Mouse (Mus musculus): ENCODE results near the gene Rgs6.

Gene Rgs6

GRCm38 (mm10) chr12:82647876-82648275 lies 59.8 kb downstream of the Rgs6 start:
- DNase-seq (ENCODE audit: low spot score in 2 of 2), result no peak

- DNase-seq (ENCODE audit: low spot score in 2 of 2), result peak in 1 of 2 experiments; percentile 12
Measured at GRCm38 (mm10) chr12:82649991-82650390, 61.9 kb downstream of the Rgs6 start.

- DNase-seq (ENCODE audit: low spot score in 2 of 2), result peak; percentile 47 to 79
Measured at GRCm38 (mm10) chr12:82664598-82664997, 76.5 kb downstream of the Rgs6 start.

- no peak for DNase-seq (ENCODE audit: low spot score in 2 of 2)
Measured at GRCm38 (mm10) chr12:82667441-82667840, 79.3 kb downstream of the Rgs6 start.

GRCm38 (mm10) chr12:82670201-82670737 lies 82.2 kb downstream of the Rgs6 start:
- peak in 1 of 2 experiments; percentile 36 for DNase-seq (ENCODE audit: low spot score in 2 of 2)

- DNase-seq (ENCODE audit: low spot score in 2 of 2), result no peak
Measured at GRCm38 (mm10) chr12:82671591-82671990, 83.5 kb downstream of the Rgs6 start.

- DNase-seq (ENCODE audit: low spot score in 2 of 2), result no peak
Measured at GRCm38 (mm10) chr12:82675137-82675536, 87.0 kb downstream of the Rgs6 start.

GRCm38 (mm10) chr12:82687015-82687414 lies 98.9 kb downstream of the Rgs6 start:
- peak in 1 of 2 experiments; percentile 40 for DNase-seq (ENCODE audit: low spot score in 2 of 2)

- DNase-seq (ENCODE audit: low spot score in 2 of 2), result no peak
Measured at GRCm38 (mm10) chr12:82698886-82699527, 110.9 kb downstream of the Rgs6 start.

- DNase-seq (ENCODE audit: low spot score in 2 of 2), result peak in 1 of 2 experiments; percentile 12
Measured at GRCm38 (mm10) chr12:82699528-82699905, 111.4 kb downstream of the Rgs6 start.

GRCm38 (mm10) chr12:82700241-82700640 lies 112.1 kb downstream of the Rgs6 start:
- DNase-seq (ENCODE audit: low spot score in 2 of 2), result no peak

- DNase-seq (ENCODE audit: low spot score in 2 of 2), result peak in 1 of 2 experiments; percentile 42
Measured at GRCm38 (mm10) chr12:82700840-82701239, 112.7 kb downstream of the Rgs6 start.

- DNase-seq (ENCODE audit: low spot score in 2 of 2), result no peak
Measured at GRCm38 (mm10) chr12:82701359-82701758, 113.3 kb downstream of the Rgs6 start.

- no peak for DNase-seq (ENCODE audit: low spot score in 2 of 2)
Measured at GRCm38 (mm10) chr12:82710376-82710775, 122.3 kb downstream of the Rgs6 start.

- DNase-seq (ENCODE audit: low spot score in 2 of 2), result no peak
Measured at GRCm38 (mm10) chr12:82714284-82714683, 126.2 kb downstream of the Rgs6 start.

- DNase-seq (ENCODE audit: low spot score in 2 of 2), result no peak
Measured at GRCm38 (mm10) chr12:82723017-82723540, 135.0 kb downstream of the Rgs6 start.

- DNase-seq (ENCODE audit: low spot score in 2 of 2), result peak; percentile 5 to 34
Measured at GRCm38 (mm10) chr12:82726255-82726654, 138.2 kb downstream of the Rgs6 start.

GRCm38 (mm10) chr12:82731587-82731986 lies 143.5 kb downstream of the Rgs6 start:
- peak; percentile 24 to 31 for DNase-seq (ENCODE audit: low spot score in 2 of 2)

GRCm38 (mm10) chr12:82742955-82743354 lies 154.9 kb downstream of the Rgs6 start:
- no peak for DNase-seq (ENCODE audit: low spot score in 2 of 2)

- no peak for DNase-seq (ENCODE audit: low spot score in 2 of 2)
Measured at GRCm38 (mm10) chr12:82744026-82744425, 155.9 kb downstream of the Rgs6 start.

GRCm38 (mm10) chr12:82744826-82745225 lies 156.7 kb downstream of the Rgs6 start:
- no peak for DNase-seq (ENCODE audit: low spot score in 2 of 2)

GRCm38 (mm10) chr12:82747099-82747498 lies 159.0 kb downstream of the Rgs6 start:
- no peak for DNase-seq (ENCODE audit: low spot score in 2 of 2)

- DNase-seq (ENCODE audit: low spot score in 2 of 2), result no peak
Measured at GRCm38 (mm10) chr12:82751846-82752245, 163.8 kb downstream of the Rgs6 start.

All from frontal cortex, postnatal 36 days (tissue).